Mouse (Mus musculus): Measurements from ENCODE around the gene Gm49380. TPM values are rescaled to one million over a fixed set of nuclear protein-coding genes. Genes with fewer than 3 reads are reported as not detected.

The Gm49380 gene
- total and polyA plus RNA-seq, 3 experiments = 0.24 TPM; not detected in 2

- TF ChIP-seq TCF12 (IDR thresholded peaks at IDR 0.05; ENCODE audit: low read depth, low read length) = no peak
- TF ChIP-seq USF2 (IDR thresholded peaks at IDR 0.05; ENCODE audit: borderline replicate concordance in 1 of 2, insufficient read depth in 1 of 2, low read depth in 1 of 2, low read length in 2 of 2) = no peak
- no peak for TF ChIP-seq SIN3A (IDR thresholded peaks at IDR 0.05; ENCODE audit: low read length)
- no peak for TF ChIP-seq RAD21 (IDR thresholded peaks at IDR 0.05; ENCODE audit: low read depth, low read length)
- no peak for TF ChIP-seq POLR2A (IDR thresholded peaks at IDR 0.05; ENCODE audit: control insufficient read depth in 1 of 2, insufficient read depth in 1 of 2, low read depth in 1 of 2, low read length in 2 of 2, poor library complexity in 1 of 2)
- no peak for TF ChIP-seq POLR2AphosphoS2 (IDR thresholded peaks at IDR 0.05; ENCODE audit: low read length)
- TF ChIP-seq BHLHE40 (IDR thresholded peaks at IDR 0.05; ENCODE audit: borderline replicate concordance, low read depth, low read length) = no peak
- no peak for TF ChIP-seq JUND (IDR thresholded peaks at IDR 0.05; ENCODE audit: low read depth, low read length)
- TF ChIP-seq ZKSCAN1 (IDR thresholded peaks at IDR 0.05; ENCODE audit: low read depth, low read length) = no peak
- no peak for TF ChIP-seq ELF1 (IDR thresholded peaks at IDR 0.05; ENCODE audit: low read depth, low read length)
- TF ChIP-seq SMC3 (IDR thresholded peaks at IDR 0.05; ENCODE audit: low read depth, low read length) = no peak
- TF ChIP-seq GATA1 (IDR thresholded peaks at IDR 0.05; ENCODE audit: low read depth, low read length) = no peak
- no peak for TF ChIP-seq CHD1 (IDR thresholded peaks at IDR 0.05; ENCODE audit: low read depth, low read length)
- no peak for TF ChIP-seq ZMIZ1 (IDR thresholded peaks at IDR 0.05; ENCODE audit: low read depth, low read length)
- TF ChIP-seq CHD2 (IDR thresholded peaks at IDR 0.05; ENCODE audit: low read length) = no peak
- no peak for TF ChIP-seq MYC (IDR thresholded peaks at IDR 0.05; ENCODE audit: low read depth, low read length)
- TF ChIP-seq MEF2A (IDR thresholded peaks at IDR 0.05; ENCODE audit: extremely low read depth, insufficient replicate concordance, low read depth, low read length, poor library complexity, severe bottlenecking) = no peak
- H3K27me3 ChIP-seq (ENCODE audit: control insufficient read depth in 1 of 2, insufficient read depth in 2 of 2, low read length in 2 of 2) = peaks cover 20% of the 10 kb centered on the region in 2 experiments
These were observed 16.7 kb upstream of the Gm49380 start for GRCm38 (mm10) chr9:44130034-44130433.

DNA sequence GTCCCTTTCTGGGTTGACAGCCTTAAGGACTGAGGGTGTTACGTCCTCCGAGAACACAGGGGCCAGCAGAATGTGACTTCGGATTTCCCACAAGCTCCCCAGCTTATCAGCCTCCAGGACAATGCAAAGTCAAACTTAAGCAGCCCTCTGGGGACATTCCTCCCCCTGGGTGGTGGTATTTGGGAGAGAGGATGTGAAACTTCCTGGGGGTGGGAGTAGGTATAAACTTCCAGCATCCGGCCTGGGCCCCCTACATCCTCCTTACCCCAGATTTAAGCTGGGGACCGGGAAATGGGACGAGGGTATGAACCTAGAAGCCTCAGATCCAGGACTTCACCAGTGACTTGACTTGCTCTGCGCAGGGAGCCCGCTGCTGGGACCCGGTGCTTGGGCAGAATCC is 16.3 kb upstream of the Gm49380 start:
- Histone ChIP-seq H3K4me3 (ENCODE audit: control insufficient read depth in 1 of 2, insufficient read depth in 1 of 2, low read depth in 2 of 2, low read length in 2 of 2) (no peak overlapping the region), H3K36me3 (ENCODE audit: control insufficient read depth in 1 of 2, insufficient read depth in 2 of 2, low read length in 2 of 2) (peaks cover 0 to 2% of the 10 kb centered on the region in 2 experiments; a peak in 1 of 4 replicates), H3K79me2 (ENCODE audit: control insufficient read depth, insufficient read depth, low read length, poor library complexity) (no peaks in the 10 kb centered on the region), H3K9me3 (replicated peaks; ENCODE audit: insufficient read depth, low read length) (no peaks in the 10 kb centered on the region), H3K27ac (ENCODE audit: control insufficient read depth, low read depth, low read length) (no peak overlapping the region), H3K4me1 (ENCODE audit: control insufficient read depth in 1 of 2, insufficient read depth in 2 of 2, low read length in 2 of 2) (peaks cover 0 to 6% of the 10 kb centered on the region in 2 experiments; a peak in 1 of 4 replicates), H3K27me3 (ENCODE audit: control insufficient read depth in 1 of 2, insufficient read depth in 2 of 2, low read length in 2 of 2) (peaks cover 16% of the 10 kb centered on the region in 2 experiments), H3K9ac (ENCODE audit: control insufficient read depth, low read depth, low read length, poor library complexity, severe bottlenecking) (no peak overlapping the region)
- no peak for TF ChIP-seq ZC3H11A (IDR thresholded peaks at IDR 0.05; ENCODE audit: low read depth, low read length)
- TF ChIP-seq MYC (IDR thresholded peaks at IDR 0.05; ENCODE audit: low read depth, low read length) = no peak
- no peak for TF ChIP-seq MAX (IDR thresholded peaks at IDR 0.05; ENCODE audit: low read length)
- TF ChIP-seq ETS1 (IDR thresholded peaks at IDR 0.05; ENCODE audit: low read depth, low read length) = no peak
- TF ChIP-seq POLR2A (IDR thresholded peaks at IDR 0.05; ENCODE audit: control insufficient read depth in 1 of 2, insufficient read depth in 1 of 2, low read depth in 1 of 2, low read length in 2 of 2, poor library complexity in 1 of 2) = no peak
- TF ChIP-seq POLR2AphosphoS2 (IDR thresholded peaks at IDR 0.05; ENCODE audit: low read length) = no peak
- no peak for TF ChIP-seq EP300 (IDR thresholded peaks at IDR 0.05; ENCODE audit: low read depth in 1 of 2, low read length in 2 of 2)
- no peak for TF ChIP-seq TBP (IDR thresholded peaks at IDR 0.05; ENCODE audit: low read depth, low read length)
- no peak for TF ChIP-seq TAL1 (IDR thresholded peaks at IDR 0.05; ENCODE audit: low read length)
- no peak for TF ChIP-seq MAZ (IDR thresholded peaks at IDR 0.05; ENCODE audit: low read depth, low read length)
- TF ChIP-seq USF1 (IDR thresholded peaks at IDR 0.05; ENCODE audit: low read depth, low read length) = no peak
- no peak for TF ChIP-seq SMC3 (IDR thresholded peaks at IDR 0.05; ENCODE audit: low read depth, low read length)
- TF ChIP-seq RAD21 (IDR thresholded peaks at IDR 0.05; ENCODE audit: low read depth, low read length) = no peak
- TF ChIP-seq MEF2A (IDR thresholded peaks at IDR 0.05; ENCODE audit: extremely low read depth, insufficient replicate concordance, low read depth, low read length, poor library complexity, severe bottlenecking) = no peak
- TF ChIP-seq RCOR1 (IDR thresholded peaks at IDR 0.05; ENCODE audit: low read depth, low read length) = no peak
- DNase-seq (ENCODE audit: low read depth, low spot score) = no peak

More at GRCm38 (mm10) chr9:44130034-44130433, 16.7 kb upstream of the Gm49380 start:
- no peak overlapping the region for H3K9ac ChIP-seq (ENCODE audit: control insufficient read depth, low read depth, low read length, poor library complexity, severe bottlenecking)
- H3K9me3 ChIP-seq (replicated peaks; ENCODE audit: insufficient read depth, low read length) = no peaks in the 10 kb centered on the region
- peaks cover 0 to 2% of the 10 kb centered on the region in 2 experiments; a peak in 1 of 4 replicates for H3K36me3 ChIP-seq (ENCODE audit: control insufficient read depth in 1 of 2, insufficient read depth in 2 of 2, low read length in 2 of 2)
- H3K27ac ChIP-seq (ENCODE audit: control insufficient read depth, low read depth, low read length) = no peak overlapping the region
- no peaks in the 10 kb centered on the region for H3K79me2 ChIP-seq (ENCODE audit: control insufficient read depth, insufficient read depth, low read length, poor library complexity)
- no peak for DNase-seq (ENCODE audit: low read depth, low spot score)
- H3K4me3 ChIP-seq (ENCODE audit: control insufficient read depth in 1 of 2, insufficient read depth in 1 of 2, low read depth in 2 of 2, low read length in 2 of 2) = no peak overlapping the region
- H3K4me1 ChIP-seq (ENCODE audit: control insufficient read depth in 1 of 2, insufficient read depth in 2 of 2, low read length in 2 of 2) = peaks cover 0 to 6% of the 10 kb centered on the region in 2 experiments; a peak in 1 of 4 replicates
